Mouse (Mus musculus): ENCODE measurements around the gene Lrit2.

- TF ChIP-seq CTCF (IDR thresholded peaks at IDR 0.05) (no peak), EP300 (IDR thresholded peaks at IDR 0.05) (no peak)
Observed at GRCm38 (mm10) chr14:37095556-37095955, 27.8 kb downstream of the Lrit2 start.
